Mouse (Mus musculus) hindbrain, embryonic 14.5 days (tissue): ENCODE results near the gene Sfxn5. TPM values are rescaled to one million over a fixed set of nuclear protein-coding genes. Genes with fewer than 3 reads are reported as not detected.

Experiments
- ATAC-seq: fragments of 200-750 bp; cut with Nextera tagmentation; 2 replicates; pipeline ENCODE4 v1.8.0; 2017; ENCODE audit warnings: moderate number of reproducible peaks, mild to moderate bottlenecking, moderate TSS enrichment, moderate library complexity; ENCODE audit not compliant: low FRiP score
- DNase-seq: peaks from one replicate; pipeline ENCODE4 v3.0.0-alpha.2; 2015; ENCODE audit warnings: low spot score
- H3K27ac ChIP-seq: fragments of 300-500 bp; sonication (generic); 2 replicates; pipeline ENCODE4 v1.5.1; 2014; ENCODE audit warnings: mild to moderate bottlenecking, moderate library complexity
- H3K27me3 ChIP-seq: fragments of 300-500 bp; sonication (generic); 2 replicates; pipeline ENCODE4 v1.6.1; 2014; ENCODE audit warnings: mild to moderate bottlenecking, low read length, mixed read lengths; ENCODE audit not compliant: control insufficient read depth, insufficient read depth
- H3K36me3 ChIP-seq: fragments of 300-500 bp; sonication (generic); replicated peaks from 2 replicates; pipeline ENCODE4 v1.6.1; 2014; ENCODE audit not compliant: control insufficient read depth, insufficient read depth
- H3K4me1 ChIP-seq: fragments of 300-500 bp; sonication (generic); replicated peaks from 2 replicates; pipeline ENCODE4 v1.6.1; 2014; ENCODE audit warnings: antibody characterized with exemption, low read length, mixed read lengths; ENCODE audit not compliant: control insufficient read depth, insufficient read depth
- H3K4me2 ChIP-seq: fragments of 300-500 bp; sonication (generic); replicated peaks from 2 replicates; pipeline ENCODE4 v1.6.1; 2014; ENCODE audit warnings: mild to moderate bottlenecking, moderate library complexity
- H3K4me3 ChIP-seq: fragments of 300-500 bp; sonication (generic); replicated peaks from 2 replicates; pipeline ENCODE4 v1.5.1; 2014; ENCODE audit warnings: mild to moderate bottlenecking, low read length
- H3K9ac ChIP-seq: fragments of 300-500 bp; sonication (generic); 2 replicates; pipeline ENCODE4 v1.6.1; 2014
- H3K9me3 ChIP-seq: fragments of 300-500 bp; sonication (generic); 2 replicates; pipeline ENCODE4 v1.6.1; 2016; ENCODE audit warnings: low read length; ENCODE audit not compliant: control insufficient read depth
- WGBS: fragments of 180-500 bp; shearing (Covaris S2); extraction: QIAGEN DNeasy Blood & Tissue Kit; methylation state at CpG from one replicate; pipeline ENCODE4 v1.1.7; 2014; 5-methylcytosine and 5-hydroxymethylcytosine counted together
- polyA plus RNA-seq: library from polyadenylated mRNA; unstranded; fragments of >200 nt; fragmentation: Nextera tagmentation; extraction: Ambion mirVana; gene quantifications from 2 replicates; pipeline ENCODE4 v1.2.1, GENCODE M21; 2014

Sfxn5 gene
- polyA plus RNA-seq, 1 experiment from 2014 or later, result 30.4 TPM

DNA sequence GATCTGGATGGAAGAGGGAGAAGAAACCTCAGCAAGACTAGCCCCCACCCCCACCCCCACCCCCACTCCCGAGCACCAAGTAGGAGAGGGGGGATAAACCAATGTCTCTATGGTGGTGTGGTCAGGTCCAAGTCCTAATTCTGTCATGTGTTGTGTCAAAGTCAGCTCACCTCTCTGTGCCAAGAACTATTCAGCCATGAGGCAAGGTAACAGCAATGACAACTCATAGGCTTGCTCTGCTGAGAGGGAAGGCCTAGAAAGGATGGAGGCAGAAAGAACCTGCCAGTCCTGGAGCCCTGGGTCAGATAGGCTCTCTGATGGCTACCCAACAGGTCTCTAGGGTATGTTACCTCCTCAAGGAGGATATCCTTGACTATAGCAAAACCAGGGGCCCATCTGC is 34.9 kb upstream of the Sfxn5 start:
- 79% methylated on average over 1 of the region's 1 CpGs for WGBS
- Histone ChIP-seq H3K4me2 (no peak overlapping the region), H3K27ac (no peak overlapping the region), H3K4me1 (peaks cover 24% of the 10 kb centered on the region), H3K4me3 (no peak overlapping the region), H3K27me3 (no peaks in the 10 kb centered on the region), H3K9me3 (no peaks in the 10 kb centered on the region), H3K36me3 (no peaks in the 10 kb centered on the region), H3K9ac (no peak overlapping the region)
- ATAC-seq, result no peak
- DNase-seq, result no peak

GRCm38 (mm10) chr6:85366387-85366786 is 33.2 kb upstream of the Sfxn5 start:
- no peaks in the 10 kb centered on the region for H3K36me3 ChIP-seq
- DNase-seq, result no peak
- WGBS, result 87% methylated on average over 1 of the region's 1 CpGs

GRCm38 (mm10) chr6:85364439-85364838 is 31.2 kb upstream of the Sfxn5 start:
- Histone ChIP-seq H3K27me3 (no peaks in the 10 kb centered on the region), H3K9ac (no peak overlapping the region), H3K4me3 (no peak overlapping the region), H3K9me3 (no peaks in the 10 kb centered on the region), H3K36me3 (no peaks in the 10 kb centered on the region), H3K27ac (no peak overlapping the region), H3K4me1 (peaks cover 3% of the 10 kb centered on the region; the same call in 1 of the 2 replicates), H3K4me2 (no peak overlapping the region)
- WGBS, result 80% methylated on average over 5 of the region's 5 CpGs
- ATAC-seq, result no peak
- no peak for DNase-seq

More at GRCm38 (mm10) chr6:85366387-85366786, 33.2 kb upstream of the Sfxn5 start:
- H3K9me3 ChIP-seq, result no peaks in the 10 kb centered on the region
- ATAC-seq, result no peak
- no peak overlapping the region for H3K9ac ChIP-seq
- H3K27ac ChIP-seq, result no peak overlapping the region
- no peak overlapping the region for H3K4me3 ChIP-seq
- no peak overlapping the region for H3K4me2 ChIP-seq
- H3K27me3 ChIP-seq, result no peaks in the 10 kb centered on the region
- H3K4me1 ChIP-seq, result peaks cover 9% of the 10 kb centered on the region; the same call in 1 of the 2 replicates

DNA sequence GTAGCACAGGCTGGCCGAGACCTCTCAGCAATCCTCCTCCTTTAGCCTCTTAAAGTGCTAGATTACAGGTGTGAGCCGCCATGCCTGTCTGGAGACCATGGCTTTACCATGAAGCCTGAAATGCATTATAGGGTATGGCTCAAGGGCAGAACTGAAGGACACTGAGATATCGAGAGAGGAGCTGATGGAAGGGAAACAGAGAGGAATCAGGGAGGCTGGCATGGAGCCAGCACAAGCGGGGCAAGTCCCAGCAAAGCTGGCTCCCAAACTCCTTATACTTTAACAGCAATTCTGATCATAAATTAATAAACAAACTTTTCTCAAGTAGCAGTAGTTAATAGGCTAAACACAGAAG is 30.7 kb upstream of the Sfxn5 start:
- 81% methylated on average over 4 of the region's 4 CpGs for WGBS

GRCm38 (mm10) chr6:85363231-85363905 is 30.1 kb upstream of the Sfxn5 start:
- no peak for ATAC-seq
- WGBS, result 91% methylated on average over 5 of the region's 5 CpGs
- Histone ChIP-seq H3K4me1 (no peaks in the 10 kb centered on the region), H3K9ac (no peak overlapping the region), H3K36me3 (no peaks in the 10 kb centered on the region), H3K4me2 (no peak overlapping the region), H3K4me3 (no peak overlapping the region), H3K9me3 (no peaks in the 10 kb centered on the region), H3K27ac (no peak overlapping the region), H3K27me3 (no peaks in the 10 kb centered on the region)
- no peak for DNase-seq

More for the DNA sequence above, 30.7 kb upstream of the Sfxn5 start:
- no peak overlapping the region for H3K4me2 ChIP-seq
- H3K9ac ChIP-seq, result no peak overlapping the region
- H3K4me3 ChIP-seq, result no peak overlapping the region
- no peak overlapping the region for H3K27ac ChIP-seq
- DNase-seq, result no peak
- H3K27me3 ChIP-seq, result no peaks in the 10 kb centered on the region
- H3K4me1 ChIP-seq, result no peaks in the 10 kb centered on the region
- no peaks in the 10 kb centered on the region for H3K36me3 ChIP-seq
- no peaks in the 10 kb centered on the region for H3K9me3 ChIP-seq
- no peak for ATAC-seq

DNA sequence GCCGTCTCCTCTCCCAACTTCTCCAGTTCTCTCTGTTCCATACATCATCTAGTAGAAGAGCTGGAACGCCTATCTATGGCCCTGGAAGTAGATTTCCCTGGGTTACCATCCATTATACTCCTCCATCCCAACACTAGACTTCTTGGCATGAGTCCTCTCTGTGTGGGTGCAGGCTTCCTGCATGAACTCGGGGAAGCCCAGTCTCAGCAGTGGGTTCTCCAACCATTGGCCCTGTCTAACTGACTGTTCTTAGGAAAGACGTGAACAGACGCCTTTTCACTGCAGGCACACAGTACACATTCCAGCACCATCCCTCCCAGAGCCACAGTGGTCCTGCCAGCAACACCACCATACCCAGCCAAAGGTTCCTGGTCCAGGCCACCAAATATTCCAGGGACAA is 29.4 kb upstream of the Sfxn5 start:
- no peak overlapping the region for H3K9ac ChIP-seq
- no peak overlapping the region for H3K27ac ChIP-seq
- WGBS, result 88% methylated on average over 5 of the region's 5 CpGs
- no peaks in the 10 kb centered on the region for H3K4me1 ChIP-seq
- DNase-seq (no peak), ATAC-seq (no peak)
- H3K36me3 ChIP-seq, result no peaks in the 10 kb centered on the region
- no peaks in the 10 kb centered on the region for H3K9me3 ChIP-seq
- H3K4me3 ChIP-seq, result no peak overlapping the region
- H3K4me2 ChIP-seq, result no peak overlapping the region
- no peaks in the 10 kb centered on the region for H3K27me3 ChIP-seq

- Histone ChIP-seq H3K4me2 (no peak overlapping the region), H3K27me3 (no peaks in the 10 kb centered on the region), H3K9ac (no peak overlapping the region), H3K4me1 (no peaks in the 10 kb centered on the region), H3K4me3 (no peak overlapping the region), H3K27ac (no peak overlapping the region), H3K36me3 (no peaks in the 10 kb centered on the region), H3K9me3 (no peaks in the 10 kb centered on the region)
- ATAC-seq, result no peak
- WGBS, result 89% methylated on average over 5 of the region's 5 CpGs
- DNase-seq, result no peak
Measured at GRCm38 (mm10) chr6:85360311-85360710, 27.1 kb upstream of the Sfxn5 start.

GRCm38 (mm10) chr6:85358877-85359276 is 25.7 kb upstream of the Sfxn5 start:
- no peak overlapping the region for H3K27ac ChIP-seq
- no peaks in the 10 kb centered on the region for H3K4me1 ChIP-seq
- no peak overlapping the region for H3K4me2 ChIP-seq
- H3K36me3 ChIP-seq, result no peaks in the 10 kb centered on the region
- no peaks in the 10 kb centered on the region for H3K27me3 ChIP-seq
- H3K9me3 ChIP-seq, result no peaks in the 10 kb centered on the region
- WGBS, result 100% methylated on average over 1 of the region's 1 CpGs
- ATAC-seq, result no peak
- H3K9ac ChIP-seq, result no peak overlapping the region
- DNase-seq, result no peak
- H3K4me3 ChIP-seq, result no peak overlapping the region

GRCm38 (mm10) chr6:85356682-85357465 is 23.7 kb upstream of the Sfxn5 start:
- Histone ChIP-seq H3K4me2 (no peak overlapping the region), H3K4me3 (no peak overlapping the region), H3K9me3 (no peaks in the 10 kb centered on the region), H3K9ac (no peak overlapping the region), H3K27ac (0 out of 2 replicates have a peak overlapping the region, but pooled peaks have one; percentile 17), H3K27me3 (no peaks in the 10 kb centered on the region), H3K4me1 (no peaks in the 10 kb centered on the region), H3K36me3 (no peaks in the 10 kb centered on the region)
- ATAC-seq, result no peak
- no peak for DNase-seq
- WGBS, result 61% methylated on average over 4 of the region's 4 CpGs
